Mouse (Mus musculus) spleen, embryonic (tissue): ENCODE measurements around the gene Rnd1.

ENCODE experiments used
- CTCF ChIA-PET: fragments of 350-600 bp; sonication (Branson Sonifier 250); formaldehyde crosslinking; loops from one replicate; lab custom pipeline; 2022; lab: Charles Lee

Rnd1 gene

DNA sequence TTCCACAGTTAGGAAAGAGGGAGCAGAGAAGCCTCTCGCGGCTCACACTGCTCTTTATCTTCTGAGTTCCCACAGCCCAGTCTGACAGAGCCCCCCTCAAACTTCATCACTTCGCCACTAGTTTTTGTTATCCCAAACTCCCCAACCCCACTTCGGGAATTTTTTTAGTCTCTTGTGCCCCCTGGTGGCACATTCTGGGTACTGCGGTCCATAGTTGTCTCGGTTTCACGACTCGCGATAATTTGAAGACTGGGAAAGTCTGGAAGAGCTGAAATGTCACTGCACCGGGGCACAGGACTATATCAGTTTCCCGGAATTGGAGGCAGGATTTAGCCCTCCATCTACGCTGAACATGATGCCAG, 60.1 kb downstream of the Rnd1 start:
- CTCF ChIA-PET, result interaction anchor here (1.1 to 1.9 kb wide), 2 partner anchors 37 to 131 kb away, joined by 3 to 5 read pairs; no protein-coding TSS in a partner anchor

DNA sequence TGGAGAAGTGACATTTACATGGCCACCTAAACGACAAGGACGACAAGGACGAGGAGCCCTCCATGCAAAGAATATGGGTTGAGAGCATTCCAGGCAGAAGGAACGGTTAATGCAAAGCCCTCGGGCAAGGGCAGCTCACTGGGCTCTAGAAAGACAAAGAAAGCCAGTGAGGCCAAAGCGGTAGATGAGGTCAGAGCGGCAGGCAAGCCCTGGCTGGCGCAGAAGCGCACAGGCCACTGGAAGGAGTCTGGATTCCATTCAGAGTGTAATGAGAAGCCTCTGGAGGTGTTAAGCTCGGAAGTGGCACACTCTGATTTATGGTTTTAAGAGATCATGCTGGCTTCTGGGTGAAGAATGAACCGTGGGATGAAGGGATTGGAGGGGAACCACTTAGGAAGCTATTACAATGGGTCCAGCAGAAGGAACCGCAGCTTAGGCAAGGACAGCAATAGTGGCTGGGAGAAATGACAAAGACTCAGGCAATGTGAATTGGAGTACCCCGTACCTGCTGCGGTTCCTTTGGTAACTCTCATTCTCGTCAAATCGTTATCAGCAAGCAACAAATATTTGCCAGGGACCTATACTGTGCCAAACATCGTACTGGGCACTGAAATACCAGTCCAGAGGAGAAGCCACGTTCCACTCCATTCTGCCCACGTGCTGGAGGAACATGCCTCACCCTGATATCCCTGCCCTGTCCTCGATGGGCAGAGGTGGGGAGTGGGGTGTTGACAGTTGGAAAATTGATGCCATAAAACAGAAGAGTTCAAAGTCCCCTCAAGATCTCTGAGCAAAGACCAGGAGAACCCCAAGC, 60.7 kb downstream of the Rnd1 start:
- CTCF ChIA-PET, result interaction anchor here (1.1 to 1.9 kb wide), 2 partner anchors 36 to 130 kb away, joined by 3 to 5 read pairs; no protein-coding TSS in a partner anchor

DNA sequence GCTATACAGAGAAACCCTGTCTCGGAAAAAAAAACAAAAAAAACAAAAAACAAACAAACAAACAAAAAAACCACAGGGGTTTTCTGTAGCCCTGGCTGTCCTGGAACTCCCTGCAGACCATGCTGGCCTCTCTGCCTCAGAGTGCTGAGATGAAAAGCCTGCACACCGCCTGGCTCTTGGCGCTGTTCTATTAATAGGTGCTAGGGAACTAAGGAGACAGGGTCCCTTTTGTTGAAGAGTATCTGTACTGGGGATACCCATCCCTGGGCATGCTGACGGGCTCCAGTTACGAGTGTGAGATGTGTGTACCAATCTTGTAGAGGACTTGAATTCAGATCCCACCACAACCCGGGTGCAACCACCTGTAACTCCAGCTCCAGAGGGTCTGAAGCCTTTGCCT, 61.5 kb downstream of the Rnd1 start:
- CTCF ChIA-PET, result interaction anchor here (0.6 kb wide), 1 partner anchor 40 kb away, joined by 5 read pairs; no protein-coding TSS in a partner anchor

DNA sequence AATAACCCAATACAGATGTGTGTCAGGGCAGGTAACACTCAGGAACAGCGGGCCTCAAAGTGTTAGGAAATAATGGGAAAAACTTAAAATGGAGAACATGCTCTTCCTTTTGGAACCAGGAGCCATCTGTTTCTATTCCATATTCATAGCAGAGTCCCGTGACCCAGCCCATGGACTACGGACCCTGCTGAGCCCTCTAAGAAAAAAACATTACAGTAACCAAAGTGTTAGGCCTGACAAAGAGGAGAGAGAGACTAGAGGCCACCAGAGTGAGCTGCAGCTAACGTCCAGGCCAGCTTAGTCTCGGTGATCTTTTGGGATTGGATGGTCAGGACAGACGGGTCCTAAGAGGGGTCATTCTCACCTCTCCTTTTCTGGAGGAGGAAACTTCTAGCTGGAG, 62.3 kb downstream of the Rnd1 start:
- CTCF ChIA-PET, result no interaction called here

DNA sequence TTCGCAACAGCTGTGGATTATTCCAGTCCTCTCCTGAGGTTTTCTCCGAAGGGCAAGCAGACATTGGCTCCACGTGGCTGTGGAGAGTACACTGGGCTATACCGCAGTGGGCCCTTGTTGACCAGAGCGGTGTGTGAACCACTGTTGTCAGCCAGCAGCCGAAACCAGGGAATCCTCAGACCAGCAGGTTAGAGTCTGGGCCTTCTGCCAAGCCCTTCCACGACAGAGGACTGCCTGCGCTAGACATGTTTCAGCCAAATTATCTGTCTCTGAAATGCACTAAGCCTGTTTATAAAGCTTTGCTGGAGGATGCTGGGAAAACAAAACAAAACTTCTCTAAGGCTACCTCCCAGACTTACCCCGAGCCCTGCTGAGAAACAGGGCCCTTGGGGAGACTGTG, 62.7 kb downstream of the Rnd1 start:
- CTCF ChIA-PET, result no interaction called here
